Mouse (Mus musculus) v-Abl transformed pro-B cells (cell line): ENCODE measurements around the gene Srrm1.

Experiments
- in situ Hi-C, 2 experiments: fragments of 400-800 bp; cut with MboI; formaldehyde crosslinking; loops; one replicate each; pipeline ENCODE4 v1.15.1; 2025; ENCODE audit not compliant: unreplicated experiment in 2 of 2

The Srrm1 gene

GRCm38 (mm10) chr4:135353066-135353793, at the start of gene Srrm1:
Srrm1 (minus strand) TSS chr4:135353321.
- in situ Hi-C loops = no loop called here

- in situ Hi-C loops = no loop called here
Measured at GRCm38 (mm10) chr4:135401881-135402280, 48.8 kb upstream of the Srrm1 start.

- in situ Hi-C loops = no loop called here
Measured at GRCm38 (mm10) chr4:135397991-135398390, 44.9 kb upstream of the Srrm1 start, which contains the start of gene Ncmap. Ncmap (minus strand) TSS chr4:135398227.

DNA sequence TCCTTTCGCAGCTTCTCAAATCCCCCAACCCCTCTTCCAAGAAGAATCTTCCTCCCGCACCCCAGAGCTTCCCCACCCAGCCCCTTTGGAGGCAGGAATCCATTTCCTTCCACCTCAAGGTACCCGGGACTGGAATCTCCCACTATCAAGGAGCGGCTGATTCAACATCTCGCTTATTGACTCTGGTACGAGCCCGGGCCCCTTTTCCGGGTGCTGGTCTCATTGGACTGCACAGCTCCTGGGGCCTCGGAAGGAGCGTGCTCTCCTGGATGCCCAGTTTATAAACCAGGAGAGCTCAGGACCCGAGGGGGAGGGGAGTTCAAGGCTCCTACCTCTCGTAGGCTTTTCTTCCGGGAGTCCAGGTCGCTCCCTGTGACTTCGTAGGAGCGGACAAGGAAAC, 44.4 kb upstream of the Srrm1 start:
- in situ Hi-C loops = no loop called here

DNA sequence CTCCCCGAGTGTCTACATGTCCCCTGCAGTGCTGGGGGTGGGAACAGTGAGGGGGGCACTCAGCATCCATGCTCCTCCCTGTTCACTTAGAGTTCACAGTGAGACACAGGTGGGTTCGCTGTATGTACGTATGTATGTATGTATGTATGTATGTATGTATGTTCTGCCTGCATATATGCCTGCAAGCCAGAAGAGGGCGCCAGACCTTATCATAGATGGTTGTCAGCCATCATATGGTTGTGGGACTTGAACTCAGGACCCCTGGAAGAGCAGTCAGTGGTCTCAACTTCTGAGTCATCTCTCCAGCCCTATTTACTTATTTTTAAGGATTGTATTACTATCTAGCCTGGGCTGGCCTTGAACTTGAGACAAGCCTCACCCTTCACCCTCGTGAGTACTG, 43.2 kb upstream of the Srrm1 start:
- in situ Hi-C loops = no loop called here

- in situ Hi-C loops = no loop called here
Measured at GRCm38 (mm10) chr4:135395375-135395774, 42.3 kb upstream of the Srrm1 start.

- in situ Hi-C loops = no loop called here
Measured at GRCm38 (mm10) chr4:135394666-135395065, 41.5 kb upstream of the Srrm1 start.

DNA sequence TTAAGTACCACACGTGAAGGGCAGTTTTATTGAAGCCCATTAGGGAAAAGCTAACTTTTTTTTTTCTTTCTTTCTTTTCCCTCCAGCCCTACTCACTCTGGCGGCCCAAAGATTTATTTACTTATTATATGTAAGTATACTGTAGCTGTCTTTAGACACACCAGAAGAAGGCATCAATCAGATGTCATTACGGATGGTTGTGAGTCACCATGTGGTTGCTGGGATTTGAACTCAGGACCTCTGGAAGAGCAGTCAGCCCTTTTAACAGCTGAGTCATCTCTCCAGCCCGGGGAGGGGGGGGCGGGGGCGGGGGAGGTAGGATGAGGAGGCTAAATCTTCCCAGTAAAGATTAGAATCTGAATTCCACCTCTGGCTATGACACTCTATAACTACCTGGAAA, 40.3 kb upstream of the Srrm1 start:
- in situ Hi-C loops = no loop called here

GRCm38 (mm10) chr4:135392801-135393200, 39.7 kb upstream of the Srrm1 start:
- in situ Hi-C loops = no loop called here

DNA sequence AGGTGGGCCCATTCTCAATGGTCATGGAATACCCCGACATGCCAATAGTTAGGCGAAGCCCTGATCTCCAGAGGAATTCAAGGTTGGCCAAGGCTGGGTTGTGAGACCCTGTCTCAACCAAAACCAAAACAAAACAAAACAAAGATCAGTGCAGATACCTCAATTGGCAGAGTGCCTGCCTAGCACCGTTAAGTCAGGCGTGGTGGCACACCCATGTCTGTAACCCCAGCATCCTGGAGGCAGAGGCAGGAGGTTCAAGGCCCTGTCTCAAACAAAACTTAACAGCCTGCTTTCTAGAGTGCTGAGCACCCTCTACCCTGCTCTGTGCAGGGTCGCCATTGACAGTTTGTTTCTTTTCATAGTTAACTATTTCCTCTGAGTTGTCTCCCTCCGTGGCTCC, 37.9 kb upstream of the Srrm1 start:
- in situ Hi-C loops = no loop called here

DNA sequence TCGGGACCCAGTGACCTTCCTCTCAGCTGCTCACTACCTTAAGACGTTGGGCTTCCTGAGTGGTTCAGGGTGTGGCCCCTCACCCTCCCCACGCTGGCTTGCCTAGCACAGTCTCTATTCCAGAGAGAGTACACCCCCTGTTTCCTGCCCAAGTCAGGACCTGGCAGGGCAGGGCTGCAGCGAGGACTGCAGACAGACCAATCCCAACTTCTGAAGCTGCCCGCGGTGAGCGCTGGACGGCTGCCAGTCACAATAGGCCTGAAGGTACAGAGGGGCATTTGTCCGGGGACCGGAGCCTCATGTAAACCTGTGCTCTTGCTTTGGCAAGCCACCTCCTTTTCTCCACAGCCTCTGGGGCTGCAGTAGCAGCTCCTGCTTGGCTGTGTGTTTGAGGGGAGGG, 32.5 kb upstream of the Srrm1 start:
- in situ Hi-C loops = loop anchor here in 1 of 2 experiments (10.0 kb wide), 1 partner anchor 119 kb away; no protein-coding TSS in a partner anchor

DNA sequence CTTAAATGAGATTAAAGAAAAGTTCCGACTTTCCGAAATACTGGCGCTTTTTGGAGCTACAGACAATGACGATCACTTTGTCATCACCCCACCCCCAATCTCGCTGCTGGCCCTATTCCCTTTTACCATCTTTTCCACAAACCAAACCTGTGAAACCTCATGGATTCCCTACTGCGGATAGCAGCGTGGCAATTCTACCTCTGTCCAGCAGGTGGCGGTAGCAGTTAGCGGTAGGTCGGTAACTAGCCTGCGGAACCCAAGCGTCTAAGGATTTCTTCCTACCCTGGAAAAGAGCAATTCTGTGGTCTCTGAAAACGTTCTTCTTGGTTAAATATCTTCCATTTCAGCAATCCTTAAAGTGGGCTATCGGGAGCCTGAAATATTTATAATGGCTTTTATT, 29.2 kb upstream of the Srrm1 start:
- in situ Hi-C loops = loop anchor here (5.0 to 10.0 kb wide), 2 partner anchors 122 to 285 kb away; no protein-coding TSS in a partner anchor

- in situ Hi-C loops = loop anchor here (5.0 to 10.0 kb wide), 2 partner anchors 123 to 286 kb away; no protein-coding TSS in a partner anchor
Measured at GRCm38 (mm10) chr4:135381355-135381754, 28.2 kb upstream of the Srrm1 start.

DNA sequence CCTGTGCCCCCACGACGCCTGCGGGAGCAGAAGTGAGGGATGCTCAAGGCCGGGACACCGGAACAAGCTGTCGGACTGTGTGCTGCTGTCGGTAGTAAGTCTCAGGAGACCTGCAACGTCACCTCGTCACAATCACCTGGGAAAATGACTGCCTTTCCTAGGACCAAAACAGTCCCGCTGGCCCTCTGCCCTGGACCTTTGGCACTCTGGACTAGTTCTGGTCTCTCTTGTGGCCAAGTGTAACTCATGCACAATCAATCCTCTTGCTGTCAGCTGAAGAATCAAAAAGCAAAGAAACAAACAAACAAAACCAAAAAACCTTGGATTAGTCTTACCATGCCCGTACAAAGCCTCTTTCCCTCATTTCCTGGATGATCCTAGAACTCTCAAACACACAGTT, 24.1 kb upstream of the Srrm1 start:
- in situ Hi-C loops = no loop called here

GRCm38 (mm10) chr4:135375444-135375843, 22.3 kb upstream of the Srrm1 start:
- in situ Hi-C loops = no loop called here

GRCm38 (mm10) chr4:135373299-135373698, 20.2 kb upstream of the Srrm1 start:
- in situ Hi-C loops = no loop called here

DNA sequence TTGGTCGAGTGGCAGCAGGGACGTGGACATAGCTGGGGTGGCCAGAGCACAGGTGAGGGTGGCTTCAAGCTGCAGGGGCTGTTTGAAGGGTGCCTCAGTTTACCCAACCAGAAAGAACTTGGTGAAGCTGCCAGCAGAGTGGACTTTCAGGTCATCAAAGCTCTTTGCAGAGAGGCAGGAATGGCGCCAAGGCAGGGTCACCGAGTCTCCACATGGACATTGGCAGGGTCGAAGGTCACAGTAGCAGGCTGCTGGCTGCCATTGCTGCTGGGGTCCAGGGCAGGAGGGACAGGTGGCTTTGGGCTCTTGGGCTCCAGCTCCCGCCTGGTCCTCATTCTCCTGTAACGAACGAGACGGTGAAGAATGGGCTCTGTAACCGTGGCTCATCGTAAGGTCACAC, 17.3 kb upstream of the Srrm1 start:
- in situ Hi-C loops = no loop called here

DNA sequence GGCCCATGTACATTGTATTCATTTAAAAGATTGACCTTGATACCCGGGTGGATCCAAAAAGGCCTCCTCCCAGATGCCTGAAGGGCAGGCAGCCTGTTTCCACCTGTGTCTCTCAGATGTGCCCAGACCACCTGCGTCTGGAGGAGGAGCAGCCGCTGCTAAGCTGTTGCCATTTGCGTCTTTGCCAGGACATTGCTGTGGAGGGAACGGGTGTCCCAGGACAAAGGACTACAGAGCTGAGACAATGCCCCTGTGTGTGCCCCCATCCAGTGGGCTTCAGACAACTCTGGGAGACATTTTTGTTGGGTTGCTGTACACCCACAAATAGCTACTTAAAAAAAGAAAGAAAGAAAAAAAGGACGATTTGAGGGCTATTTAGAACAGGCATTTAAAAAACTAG, 9.7 kb upstream of the Srrm1 start:
- in situ Hi-C loops = no loop called here

DNA sequence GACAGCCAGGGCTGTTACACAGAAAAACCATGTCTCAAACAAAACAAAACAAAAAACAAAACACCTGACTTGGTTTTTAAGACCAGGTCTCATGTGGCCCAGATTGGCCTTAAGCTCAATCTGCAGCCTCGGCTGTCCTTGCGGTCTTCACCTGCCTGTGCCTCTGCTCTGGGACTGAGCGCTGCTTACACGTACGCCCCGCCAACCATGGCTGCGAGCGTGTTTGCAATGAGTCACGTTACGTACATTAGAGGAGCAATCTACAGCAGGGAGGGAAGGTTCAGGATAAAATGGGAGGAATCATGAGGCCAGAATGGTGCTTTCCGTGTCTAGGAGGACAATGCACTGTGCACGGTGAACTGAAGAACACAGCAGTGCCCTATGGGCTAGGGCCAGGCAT, 8.6 kb upstream of the Srrm1 start:
- in situ Hi-C loops = no loop called here

GRCm38 (mm10) chr4:135358736-135359135, 5.6 kb upstream of the Srrm1 start:
- in situ Hi-C loops = no loop called here

DNA sequence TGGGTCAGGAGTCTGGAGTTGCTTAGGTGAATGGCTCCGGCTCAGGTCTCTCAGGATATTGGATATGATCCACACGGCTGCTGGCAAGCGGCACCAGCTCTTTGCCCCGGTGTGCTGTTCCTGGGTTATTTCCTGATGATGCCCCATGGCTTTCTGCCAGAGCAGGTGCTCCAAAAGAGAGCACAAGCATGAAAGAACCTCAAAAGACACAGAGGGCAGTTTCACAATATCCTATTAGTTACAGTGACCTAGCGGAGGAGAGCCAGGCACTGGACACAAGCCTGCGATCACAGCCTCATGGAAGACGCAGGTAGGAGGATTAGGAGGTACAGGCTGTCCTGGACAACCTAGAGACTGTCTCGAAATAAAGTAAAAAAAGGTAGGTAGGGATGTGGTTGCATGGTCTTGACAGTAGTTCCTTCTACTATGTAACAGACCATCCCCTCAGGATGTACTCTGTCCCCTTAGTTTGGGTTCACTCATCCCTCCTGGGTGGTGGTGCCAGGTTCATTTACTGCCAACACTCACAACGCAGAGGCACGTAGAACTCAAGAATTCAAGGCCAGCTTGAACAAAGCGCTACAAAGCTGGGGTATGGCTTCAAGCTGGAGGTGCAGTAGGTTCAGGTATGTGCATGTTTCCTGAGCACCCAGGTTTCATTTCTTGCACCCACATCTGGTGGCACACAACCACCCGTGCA, 4.2 kb upstream of the Srrm1 start:
- in situ Hi-C loops = no loop called here
